Mouse (Mus musculus) lung, adult 2 months (tissue): ENCODE data around the gene Dnah12.

Source experiments
- CTCF ChIP-seq: fragments of 200-500 bp; IDR thresholded peaks from 2 replicates; pipeline ENCODE4 v1.5.1; 2011; ENCODE audit warnings: mild to moderate bottlenecking, low read length, control low read depth; ENCODE audit not compliant: insufficient read depth
- POLR2A ChIP-seq: fragments of 200-500 bp; IDR thresholded peaks from 2 replicates; pipeline ENCODE4 v1.6.1; 2011; ENCODE audit warnings: low read depth, mild to moderate bottlenecking, control low read depth, low read length, borderline replicate concordance; ENCODE audit errors: extremely low read depth

DNA sequence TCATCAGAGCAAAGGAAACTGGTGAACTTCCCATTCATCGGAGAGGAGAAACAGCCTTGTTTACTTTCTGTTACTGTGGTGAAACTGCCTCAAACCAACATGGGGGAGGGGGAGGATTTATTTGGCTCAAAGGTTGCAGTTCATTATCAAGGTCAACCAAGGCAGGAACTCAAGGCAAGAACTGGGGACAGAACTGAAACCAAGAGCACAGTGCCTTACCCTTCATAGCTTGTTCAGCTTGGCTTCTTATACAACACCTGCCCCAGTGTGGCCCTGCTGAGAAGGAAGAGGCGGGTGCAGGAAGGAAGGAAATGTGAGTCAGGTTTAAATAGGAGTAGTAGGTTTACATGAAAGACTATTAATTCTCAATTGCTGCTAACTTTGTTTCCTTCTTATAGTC lies 165.3 kb downstream of the Dnah12 start:
- TF ChIP-seq POLR2A (no peak), CTCF (no peak)
